Mouse (Mus musculus) CD4-positive helper T cell, adult 2 months (primary cell): Measurements from ENCODE around the gene Daw1.

Experiments used
- DNase-seq: peaks from one replicate; pipeline ENCODE4 v3.0.0-alpha.2; 2012; ENCODE audit warnings: low read depth, missing footprints, low spot score

Daw1 gene

DNA sequence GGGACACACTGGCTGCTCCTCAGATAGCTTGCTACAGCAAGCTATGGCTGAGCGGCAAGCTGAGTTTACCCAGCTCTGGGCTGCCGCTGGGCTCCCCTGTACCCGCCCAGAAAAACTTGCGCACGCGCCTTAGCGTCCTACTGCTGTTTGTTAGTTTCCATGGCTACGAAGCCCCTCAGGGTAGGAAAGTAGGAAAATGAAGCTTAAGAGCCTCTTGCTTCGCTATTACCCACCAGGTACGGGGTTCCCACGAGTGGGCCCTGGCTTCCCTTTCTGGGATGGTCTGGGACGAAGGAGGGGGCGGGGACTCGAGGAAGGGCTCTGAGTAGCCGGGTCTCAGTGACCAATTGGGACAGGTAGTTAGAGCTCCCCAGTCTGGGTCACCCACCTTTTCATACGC is at the start of gene Daw1:
Gene Daw1 (plus strand): TSS at position 150 of the 400 bp plus-strand sequence.
- no peak for DNase-seq

DNA sequence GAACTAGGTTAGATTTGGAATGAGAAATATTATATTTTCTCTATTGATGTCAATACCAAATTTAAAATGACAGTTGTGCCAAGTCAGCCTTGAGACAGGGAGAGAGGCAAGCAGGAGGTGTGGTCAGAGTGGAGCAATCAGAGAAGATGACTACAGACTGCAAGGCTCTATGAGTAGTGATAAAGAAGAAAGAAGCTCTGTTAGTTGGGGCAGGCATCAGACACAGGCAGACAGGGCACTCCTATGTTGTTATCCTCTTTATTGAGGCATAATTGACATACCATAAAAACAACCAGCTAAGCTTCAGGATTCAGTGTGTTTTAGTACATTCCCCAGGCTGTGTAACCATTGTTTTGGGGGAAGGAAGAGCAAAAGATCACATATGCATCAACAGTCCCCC is 48.6 kb upstream of the Daw1 start:
- no peak for DNase-seq

DNA sequence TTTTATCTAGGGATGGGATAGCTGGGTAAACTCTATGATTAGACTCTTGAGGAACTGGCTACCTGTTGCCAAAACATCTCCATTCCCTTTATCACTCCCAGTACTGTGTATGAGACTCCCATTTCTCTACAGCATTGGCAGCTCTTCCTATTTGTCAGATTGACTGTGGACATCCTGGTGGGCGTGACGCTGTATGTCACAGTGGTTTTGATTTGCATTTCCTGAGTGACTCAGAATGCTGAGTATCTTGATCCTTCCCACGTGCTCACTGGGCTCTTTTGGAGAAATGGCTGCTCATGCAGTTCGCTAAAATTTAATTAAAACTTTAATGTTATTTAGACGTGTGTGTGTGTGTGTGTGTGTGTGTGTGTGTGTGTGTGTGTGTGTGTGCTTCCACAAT is 47.8 kb upstream of the Daw1 start:
- DNase-seq, result no peak

DNA sequence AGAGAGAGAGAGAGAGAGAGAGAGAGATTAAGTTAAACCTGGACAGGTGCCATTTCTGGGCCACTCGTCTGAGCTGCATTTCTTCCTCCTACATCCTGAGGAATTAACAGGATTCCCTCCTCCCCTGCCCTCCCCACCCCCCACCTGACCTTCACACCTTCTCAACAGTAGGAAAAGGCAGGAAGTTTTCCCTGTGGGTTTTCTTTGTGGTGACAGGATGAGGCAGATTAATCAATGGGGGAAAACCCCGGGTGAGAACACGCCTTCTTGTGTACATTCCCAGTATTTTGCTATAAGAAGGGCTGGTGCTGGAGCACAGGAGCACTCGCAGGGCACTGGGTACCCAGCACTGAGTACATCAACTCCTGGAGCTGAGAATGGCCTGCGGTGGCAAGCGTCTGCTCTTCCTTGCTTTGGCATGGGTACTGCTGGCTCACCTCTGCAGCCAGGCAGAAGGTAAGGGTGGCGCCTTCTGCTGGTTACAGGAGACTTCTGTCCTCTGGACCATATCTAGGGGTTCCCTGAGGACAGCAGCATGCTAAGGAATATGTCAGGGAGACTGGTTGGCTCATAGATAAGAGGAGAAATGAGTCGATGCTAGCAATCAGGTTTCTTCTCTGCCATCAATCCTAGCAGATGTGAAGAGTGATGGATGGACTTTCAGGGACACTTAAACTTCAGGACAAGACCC is 43.0 kb upstream of the Daw1 start, which contains the start of gene Ccl20:
Gene Ccl20 (plus strand): TSS at position 320 of the 691 bp plus-strand sequence.
- no peak for DNase-seq

DNA sequence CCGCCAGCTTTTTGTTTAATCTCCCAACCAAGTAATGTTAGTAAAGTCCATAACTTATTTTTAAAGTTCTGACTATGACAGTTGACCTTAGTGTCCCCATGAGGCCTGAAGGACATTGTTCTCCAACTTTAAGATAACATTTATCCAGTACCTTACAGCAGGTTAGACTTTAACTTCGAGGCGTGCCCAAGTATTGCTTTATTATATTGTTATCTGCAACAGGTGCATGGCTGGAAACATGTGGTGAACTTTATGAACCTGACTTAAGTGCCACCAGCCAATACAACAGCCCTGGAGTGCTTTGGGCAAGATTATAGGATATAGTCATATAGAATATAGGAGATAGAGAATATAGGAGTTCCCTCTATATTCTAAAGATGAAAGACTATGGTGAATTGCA is 42.3 kb upstream of the Daw1 start:
- no peak for DNase-seq

DNA sequence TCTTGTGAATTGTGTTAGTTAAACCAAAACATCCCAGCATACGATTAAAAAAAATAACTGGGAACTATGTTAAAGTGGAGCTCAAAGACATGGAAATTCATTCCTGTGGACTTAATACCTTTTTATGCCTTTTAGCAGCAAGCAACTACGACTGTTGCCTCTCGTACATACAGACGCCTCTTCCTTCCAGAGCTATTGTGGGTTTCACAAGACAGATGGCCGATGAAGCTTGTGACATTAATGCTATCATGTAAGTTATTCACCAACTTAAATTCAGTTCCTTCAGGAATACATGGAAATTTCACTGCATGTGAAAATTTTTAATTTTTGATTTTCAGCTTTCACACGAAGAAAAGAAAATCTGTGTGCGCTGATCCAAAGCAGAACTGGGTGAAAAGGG is 41.9 kb upstream of the Daw1 start:
- no peak for DNase-seq

DNA sequence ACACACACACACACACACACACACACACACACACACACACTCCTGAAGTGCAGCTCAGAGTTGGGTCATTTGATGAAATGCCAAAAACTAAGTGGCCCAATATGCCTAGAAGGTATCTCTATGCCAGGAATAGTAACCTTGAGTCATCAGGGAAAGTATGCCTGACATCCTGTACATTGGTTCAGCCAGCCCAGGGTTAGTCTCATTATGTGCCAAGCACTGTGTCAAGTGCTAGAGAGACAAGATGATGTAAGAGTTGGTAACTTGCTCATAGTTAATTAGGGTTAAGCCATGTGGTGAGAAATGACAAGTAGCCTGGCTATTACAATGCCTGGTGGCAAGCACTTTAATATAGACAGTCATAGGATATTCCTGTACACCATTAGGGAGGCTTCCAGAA is 39.6 kb upstream of the Daw1 start:
- no peak for DNase-seq

DNA sequence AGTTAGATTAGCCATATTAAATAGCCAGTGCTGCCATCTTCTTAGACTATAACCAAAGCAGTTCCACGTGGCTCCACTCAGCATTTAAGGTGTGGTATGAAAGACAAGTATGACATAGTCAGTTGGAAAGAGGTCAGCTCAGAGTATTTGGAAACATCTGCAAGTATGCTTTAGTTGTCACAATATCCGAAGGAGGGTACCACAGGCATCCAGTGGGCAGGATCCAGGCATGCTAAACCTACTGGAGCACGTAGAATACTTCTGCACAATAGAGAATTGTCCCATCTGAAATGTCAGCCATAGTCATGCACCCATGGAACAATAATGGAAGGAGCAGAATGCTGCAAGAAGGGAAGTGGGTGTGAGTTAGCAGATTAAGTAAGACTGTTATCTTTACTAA is 39.2 kb upstream of the Daw1 start:
- no peak for DNase-seq

DNA sequence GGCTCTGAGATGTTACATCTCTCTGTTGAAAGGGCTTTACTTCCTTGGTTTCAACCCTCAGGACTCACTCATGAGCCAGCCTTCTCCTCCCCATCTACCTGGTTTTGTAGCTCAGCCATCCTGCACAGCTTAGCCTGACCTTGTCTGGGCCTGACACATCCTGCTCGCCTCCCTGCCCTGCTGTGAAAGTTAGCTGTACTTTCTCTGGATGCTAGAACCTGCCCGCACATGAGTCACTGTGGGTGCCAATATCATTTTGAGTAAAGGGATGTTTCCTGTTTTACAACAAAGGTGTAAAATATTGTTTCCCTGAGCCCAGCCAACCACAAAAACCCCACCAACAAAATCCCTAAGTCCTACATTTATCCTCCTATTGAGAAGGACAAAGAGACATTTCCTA is 36.4 kb upstream of the Daw1 start:
- no peak for DNase-seq

DNA sequence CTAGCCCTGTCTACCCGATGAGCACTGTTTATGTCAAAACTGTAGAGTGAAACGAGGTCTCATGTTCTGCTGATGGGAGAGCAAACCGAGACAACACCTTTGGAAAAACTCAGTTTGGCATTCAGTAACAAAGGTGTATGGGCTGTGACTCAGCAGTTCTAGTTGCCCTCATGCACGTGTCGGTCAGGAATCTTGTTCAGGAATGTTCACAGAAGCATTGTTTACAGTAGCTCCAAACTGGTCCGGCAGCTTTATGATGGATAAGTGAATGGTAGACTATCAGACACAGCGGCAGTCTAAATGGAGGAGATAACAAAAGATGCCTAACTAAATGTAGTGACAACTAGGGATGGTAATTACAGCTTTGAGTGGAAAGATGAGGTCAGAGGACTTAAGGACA is 23.7 kb upstream of the Daw1 start:
- DNase-seq, result no peak

DNA sequence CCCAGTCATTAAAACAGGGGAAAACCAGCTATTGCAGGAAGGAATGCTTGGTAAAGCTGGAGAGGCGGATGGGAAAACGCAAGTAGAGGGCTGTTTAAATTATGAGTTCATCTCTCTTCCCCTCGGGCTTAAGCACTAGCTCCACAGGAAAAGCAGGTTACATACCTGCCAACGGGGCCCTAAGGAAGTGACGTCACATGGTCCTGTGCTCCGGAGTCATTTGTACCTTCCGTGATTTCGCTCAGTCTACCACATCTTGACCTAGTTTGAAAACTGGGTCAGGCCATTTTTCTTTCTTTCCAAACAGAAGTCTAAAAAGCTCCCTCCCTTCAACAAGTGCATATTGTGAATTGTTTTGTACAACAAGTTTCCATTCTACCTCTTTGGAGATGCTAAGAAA is 21.7 kb upstream of the Daw1 start:
- DNase-seq, result no peak

DNA sequence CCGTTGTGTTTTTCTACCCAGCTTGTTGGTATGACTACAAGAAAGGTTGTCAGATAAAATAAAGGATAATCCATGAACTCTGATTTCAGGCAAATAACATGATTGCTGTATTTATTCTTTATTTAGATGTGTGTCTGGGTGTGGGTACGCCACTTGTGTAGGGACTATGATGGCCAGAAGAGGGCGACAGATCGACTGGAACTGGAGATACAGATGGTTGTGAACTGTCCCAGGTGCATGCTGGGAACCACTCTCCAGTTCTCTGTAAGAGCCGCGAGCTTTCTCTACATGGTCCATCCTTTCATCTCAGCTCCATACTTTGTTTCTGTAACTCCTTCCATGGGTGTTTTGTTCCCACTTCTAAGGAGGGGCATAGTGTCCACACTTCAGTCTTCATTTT is 20.8 kb upstream of the Daw1 start:
- DNase-seq, result no peak

DNA sequence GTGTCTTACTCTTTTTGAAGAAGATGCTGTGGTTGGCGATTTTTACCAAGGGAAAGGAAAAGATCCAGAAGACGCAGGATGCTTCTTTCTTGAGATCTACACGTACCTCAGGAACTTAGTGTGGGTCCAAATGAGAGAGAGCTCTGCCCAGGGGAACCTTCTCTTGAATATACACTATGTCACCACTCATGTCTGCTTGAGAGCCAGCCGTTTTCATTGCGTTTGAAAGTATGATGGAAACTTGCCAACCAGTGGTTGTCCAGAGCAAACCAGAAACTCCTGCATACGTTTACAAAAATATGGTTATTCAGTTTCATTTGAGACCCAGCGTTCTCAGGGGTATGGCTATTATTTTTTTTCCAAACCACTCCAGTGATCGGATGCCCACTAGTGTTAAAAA is 18.0 kb upstream of the Daw1 start:
- no peak for DNase-seq

DNA sequence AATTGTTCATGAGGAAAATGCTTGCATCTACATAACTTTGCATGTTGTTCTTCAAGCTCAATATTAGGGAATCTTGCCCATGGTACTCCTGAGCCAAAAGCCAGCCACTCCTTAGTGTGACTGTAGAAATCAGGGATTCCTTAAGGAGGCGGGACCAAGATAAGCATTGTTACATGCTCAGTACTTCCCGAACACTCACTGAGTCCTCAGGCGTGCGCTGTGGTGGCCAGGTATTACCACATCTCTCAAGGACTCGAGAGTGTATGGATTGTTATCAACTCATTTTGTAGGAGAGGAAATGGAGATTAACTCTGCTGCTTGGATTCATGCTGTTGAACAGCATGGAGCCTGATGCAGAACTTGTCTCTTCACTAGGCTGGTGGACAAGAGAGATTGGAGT is 17.5 kb upstream of the Daw1 start:
- DNase-seq, result no peak

DNA sequence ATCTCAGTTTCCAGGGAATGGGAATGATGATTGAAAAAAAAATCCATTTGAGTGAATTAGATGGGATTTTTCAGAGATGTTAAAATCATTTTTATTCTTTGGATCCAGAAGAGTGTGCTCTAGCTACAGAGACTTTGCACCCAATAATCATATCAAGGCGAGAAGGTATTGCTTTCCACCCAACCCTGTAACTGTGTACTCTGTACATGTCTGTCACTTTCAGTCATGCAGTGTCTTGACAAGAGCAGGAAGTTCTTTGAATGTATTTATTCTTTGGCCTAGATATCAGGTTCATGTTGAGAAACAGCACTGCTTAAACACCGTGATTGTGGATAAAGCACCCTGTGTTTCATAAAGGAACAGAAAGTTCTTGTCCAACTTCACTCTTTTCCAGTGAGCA is 13.0 kb upstream of the Daw1 start:
- DNase-seq, result no peak

DNA sequence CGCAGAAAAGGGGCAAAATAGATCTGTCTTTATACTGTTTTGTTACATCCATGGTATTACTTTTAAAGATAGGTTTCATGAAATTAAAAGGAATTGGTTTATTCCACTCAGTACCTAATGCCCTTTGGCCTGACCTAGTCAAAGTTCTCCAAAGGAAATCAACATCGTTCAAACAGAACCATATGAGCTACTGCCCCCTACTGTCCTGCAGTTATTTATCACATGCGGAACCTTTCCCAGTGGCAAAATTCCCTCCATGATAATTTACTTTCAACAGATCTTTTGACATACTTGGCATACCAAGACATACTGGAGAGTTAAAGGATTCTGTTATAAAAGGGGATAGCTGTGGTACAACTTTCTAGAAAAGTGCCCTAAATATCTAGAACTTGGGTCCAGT is 9.3 kb upstream of the Daw1 start:
- no peak for DNase-seq

DNA sequence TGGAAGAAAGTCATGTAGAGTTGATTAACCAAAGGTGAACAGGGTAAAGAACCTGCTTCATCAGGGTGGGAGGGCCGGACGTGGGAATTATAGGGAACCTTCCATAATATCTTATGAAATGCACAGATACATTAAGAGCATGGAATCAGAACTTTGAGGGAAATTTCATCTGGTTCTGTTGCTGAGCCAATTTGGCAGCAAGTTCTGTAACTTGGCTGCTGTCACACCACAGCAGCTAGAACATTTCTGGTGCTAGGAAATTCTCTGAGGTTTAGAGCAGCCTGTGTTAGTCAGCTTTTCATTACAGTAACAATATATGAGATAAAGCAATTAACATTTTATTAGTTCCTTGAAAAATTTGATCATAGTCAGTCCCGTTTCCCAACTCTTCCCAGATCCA is 6.6 kb upstream of the Daw1 start:
- DNase-seq, result no peak

DNA sequence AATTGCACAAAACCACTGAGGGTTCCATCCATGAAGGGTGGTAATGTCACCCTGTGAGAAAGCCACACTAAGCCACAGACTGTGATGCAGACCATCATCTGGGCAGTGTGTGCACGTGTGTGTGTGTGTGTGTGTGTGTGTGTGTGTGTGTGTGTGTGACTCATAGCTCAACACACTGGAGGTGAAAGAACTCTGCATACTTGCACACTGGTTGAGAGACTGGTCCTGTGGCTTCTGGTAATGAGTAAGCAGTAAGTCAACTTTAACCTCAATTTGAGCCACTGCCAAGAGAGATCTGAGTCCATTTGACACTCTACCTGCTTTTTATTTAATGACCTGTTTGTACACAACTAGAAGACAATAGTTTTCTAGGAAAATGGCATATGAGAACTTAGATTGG is 2.7 kb upstream of the Daw1 start:
- DNase-seq, result no peak

DNA sequence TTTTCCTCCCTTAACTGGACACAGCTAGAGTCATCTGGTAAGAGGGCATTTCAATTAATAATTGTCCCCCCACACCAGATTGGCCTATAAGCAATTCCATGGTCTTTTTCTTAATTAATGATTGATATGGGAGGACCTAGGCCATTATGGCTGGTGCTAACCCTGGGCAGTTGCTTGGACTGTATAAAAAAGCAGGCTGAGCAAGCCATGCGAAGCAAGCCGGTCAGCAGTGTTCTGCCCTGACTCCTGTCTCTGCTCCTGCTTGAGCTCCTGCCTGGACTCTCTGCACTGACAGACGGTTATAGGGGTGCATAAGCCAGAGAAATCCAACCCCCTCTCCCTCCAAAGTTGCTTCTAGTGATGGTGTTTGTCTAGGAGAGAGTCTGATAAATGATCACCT is 2.1 kb downstream of the Daw1 start:
- DNase-seq, result no peak

DNA sequence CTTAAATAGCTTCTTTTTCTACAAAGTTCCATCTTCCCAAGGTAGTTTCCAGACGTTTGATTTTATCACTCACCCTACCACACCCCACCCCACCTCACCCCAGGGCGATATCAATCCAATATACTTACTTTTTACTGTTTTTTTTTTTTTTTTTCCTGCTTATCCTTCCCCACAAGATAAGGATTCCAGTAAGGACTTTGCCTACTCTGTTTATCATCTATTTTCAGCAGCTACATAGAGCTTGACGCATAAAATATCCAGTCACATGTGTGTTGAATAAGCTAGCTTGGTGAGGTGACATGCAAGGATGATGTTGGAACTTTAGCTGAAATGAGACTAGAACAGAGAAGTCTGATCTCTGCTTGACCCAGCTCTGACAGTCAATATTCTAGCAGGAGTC is 4.5 kb downstream of the Daw1 start:
- no peak for DNase-seq

DNA sequence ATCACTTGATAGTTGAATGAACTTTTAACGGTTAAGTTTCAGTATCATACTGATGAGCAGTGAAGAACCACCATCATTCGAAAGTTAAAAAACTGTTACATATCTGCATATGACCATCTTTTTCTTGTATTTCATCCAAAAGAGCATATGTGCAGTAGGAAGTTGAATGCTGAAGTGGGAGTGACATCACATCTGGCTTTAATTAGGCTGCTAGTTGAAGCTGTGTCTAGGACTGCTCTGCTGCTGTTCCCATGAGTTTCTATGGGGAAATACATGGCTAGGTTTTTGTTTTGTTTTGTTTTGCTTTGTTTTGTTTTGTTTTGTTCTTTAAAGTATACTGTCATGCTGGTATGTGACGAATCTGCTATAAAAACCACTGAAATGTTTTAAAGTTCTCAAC is 9.6 kb downstream of the Daw1 start:
- no peak for DNase-seq

DNA sequence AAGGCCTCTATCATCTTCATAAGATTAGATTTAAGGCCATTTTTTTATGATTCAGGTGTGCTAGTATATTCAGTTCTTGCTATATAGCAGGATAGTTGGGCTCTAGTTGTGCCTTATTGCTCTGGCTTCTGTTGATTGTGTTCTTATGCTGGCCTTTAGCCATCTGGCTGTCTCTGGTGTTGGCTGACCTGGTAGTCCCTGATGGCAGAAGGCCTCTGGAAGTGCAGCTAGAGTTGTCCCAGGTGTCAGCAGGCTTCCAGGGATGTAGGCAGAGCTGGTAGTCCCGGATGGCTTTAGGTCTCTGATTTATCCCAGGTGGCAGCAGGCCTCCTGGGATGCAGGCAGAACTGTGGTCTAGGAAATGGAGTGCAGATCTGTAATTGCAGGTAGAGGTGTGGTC is 16.4 kb downstream of the Daw1 start:
- no peak for DNase-seq

DNA sequence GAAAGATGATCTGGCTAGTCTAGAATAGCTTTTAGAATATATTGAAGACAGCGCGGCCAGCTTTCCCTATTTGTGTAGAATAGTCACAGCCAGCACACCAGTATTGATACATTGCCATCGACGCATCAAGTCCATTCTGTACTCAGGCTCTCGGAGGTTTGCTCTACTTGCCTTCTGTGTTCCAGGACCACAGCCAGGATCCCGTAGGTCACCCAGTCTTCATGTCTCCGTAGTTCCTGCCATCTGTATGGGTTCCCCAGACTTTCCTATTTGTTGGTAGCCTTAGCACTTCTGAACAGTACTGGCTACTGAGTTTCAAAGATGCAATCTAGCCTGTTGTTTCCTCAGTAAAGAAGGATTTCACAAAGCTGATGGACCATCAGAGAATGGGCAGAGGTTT is 20.0 kb downstream of the Daw1 start:
- no peak for DNase-seq

DNA sequence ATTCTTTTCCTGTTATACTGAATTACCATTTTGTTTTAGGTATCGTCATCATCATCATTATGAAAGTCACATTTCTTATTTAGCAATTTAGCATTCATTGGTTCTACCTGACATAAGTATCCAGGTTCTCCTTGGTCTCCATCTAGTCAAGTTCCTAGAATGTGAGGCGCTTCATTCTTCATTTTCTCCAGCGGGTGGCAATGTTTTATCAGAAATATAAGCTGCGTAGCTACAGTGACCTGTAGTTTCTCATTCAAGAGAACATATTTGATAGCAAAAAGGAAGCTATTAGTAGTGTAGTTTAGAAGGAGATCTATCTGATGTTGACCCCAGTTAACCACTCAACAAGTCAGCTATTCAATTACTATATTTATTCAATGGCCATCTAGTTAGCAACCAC is 21.9 kb downstream of the Daw1 start:
- DNase-seq, result no peak
